Mouse (Mus musculus): ENCODE data around the gene Gm20388. TPM values are rescaled to one million over a fixed set of nuclear protein-coding genes. Genes with fewer than 3 reads are reported as not detected.

The Gm20388 gene
- polyA plus RNA-seq, 1 experiment from 2014 or later, result 1.4 TPM

DNA sequence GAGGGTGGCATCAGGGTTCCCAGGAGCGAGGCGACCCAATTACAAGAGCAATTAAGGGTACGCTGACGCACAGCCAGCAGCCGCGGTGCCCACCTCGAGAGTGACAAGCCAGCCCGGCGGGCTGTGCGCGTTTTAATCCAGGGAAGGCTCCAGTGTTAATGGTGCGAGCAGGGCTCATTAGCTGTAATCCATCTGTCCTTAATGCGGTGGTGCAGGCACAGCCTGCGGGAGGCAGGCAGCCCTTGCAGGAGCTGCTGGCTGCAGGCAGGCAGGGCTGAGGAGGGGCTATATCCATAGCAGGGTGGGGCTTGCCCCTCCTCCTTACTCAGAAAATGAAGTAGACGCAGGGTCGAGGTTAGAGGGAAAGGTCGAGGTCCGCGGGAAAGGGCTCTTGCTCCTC lies 528.7 kb downstream of the Gm20388 start:
- no peaks in the 10 kb centered on the region for H3K36me3 ChIP-seq (ENCODE audit: control insufficient read depth, insufficient read depth)
- no peaks in the 10 kb centered on the region for H3K9me3 ChIP-seq (replicated peaks; ENCODE audit: control insufficient read depth, low read length)
- no peaks in the 10 kb centered on the region for H3K27me3 ChIP-seq (ENCODE audit: control insufficient read depth, insufficient read depth, low read depth, low read length)
- no peak overlapping the region for H3K9ac ChIP-seq (ENCODE audit: low read depth, low read length)
- no peak for ATAC-seq (ENCODE audit: low read depth)
- peaks cover 19% of the 10 kb centered on the region for H3K4me1 ChIP-seq (ENCODE audit: control insufficient read depth, low read depth, low read length)
- no peak overlapping the region for H3K27ac ChIP-seq (ENCODE audit: low read length)
- no peak overlapping the region for H3K4me3 ChIP-seq (ENCODE audit: low read depth, low read length)
- H3K4me2 ChIP-seq (ENCODE audit: low read depth, low read length), result no peak overlapping the region
- 56% methylated on average over 19 of the region's 19 CpGs for WGBS (ENCODE audit: insufficient replicate concordance)

DNA sequence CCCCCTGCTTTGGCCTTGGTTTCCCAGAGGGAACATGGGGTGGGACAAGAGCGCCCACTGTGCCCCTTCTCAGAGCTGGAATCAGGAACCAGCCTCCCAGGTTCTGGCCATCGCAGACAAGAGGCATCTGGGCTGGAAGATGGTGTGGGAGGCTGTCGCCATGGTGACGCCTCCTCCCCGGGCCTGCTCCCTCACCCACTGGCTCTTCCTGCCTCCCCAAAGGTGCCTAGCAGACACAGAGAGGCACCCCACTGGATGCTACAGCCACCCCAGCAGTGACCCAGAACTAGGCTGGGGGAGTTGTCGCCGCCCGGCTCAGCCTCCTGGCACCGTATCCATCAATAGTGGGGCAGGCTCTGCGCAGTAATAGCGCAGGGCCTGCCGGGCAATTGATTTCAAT lies 530.1 kb downstream of the Gm20388 start:
- Histone ChIP-seq H3K9me3 (replicated peaks; ENCODE audit: control insufficient read depth, low read length) (no peaks in the 10 kb centered on the region), H3K4me1 (ENCODE audit: control insufficient read depth, low read depth, low read length) (peaks cover 26% of the 10 kb centered on the region), H3K27me3 (ENCODE audit: control insufficient read depth, insufficient read depth, low read depth, low read length) (no peaks in the 10 kb centered on the region)

GRCm38 (mm10) chr8:120441637-120442036 lies 531.0 kb downstream of the Gm20388 start:
- H3K27me3 ChIP-seq (ENCODE audit: control insufficient read depth, insufficient read depth, low read depth, low read length), result no peaks in the 10 kb centered on the region
- peaks cover 27% of the 10 kb centered on the region for H3K4me1 ChIP-seq (ENCODE audit: control insufficient read depth, low read depth, low read length)
- WGBS (ENCODE audit: insufficient replicate concordance), result 44% methylated on average over 6 of the region's 6 CpGs
- no peaks in the 10 kb centered on the region for H3K36me3 ChIP-seq (ENCODE audit: control insufficient read depth, insufficient read depth)
- no peak overlapping the region for H3K4me2 ChIP-seq (ENCODE audit: low read depth, low read length)
- H3K9ac ChIP-seq (ENCODE audit: low read depth, low read length), result no peak overlapping the region
- no peaks in the 10 kb centered on the region for H3K9me3 ChIP-seq (replicated peaks; ENCODE audit: control insufficient read depth, low read length)
- H3K27ac ChIP-seq (ENCODE audit: low read length), result no peak overlapping the region
- peak; percentile 58 for ATAC-seq (ENCODE audit: low read depth)
- no peak overlapping the region for H3K4me3 ChIP-seq (ENCODE audit: low read depth, low read length)

More for the DNA sequence above, 530.1 kb downstream of the Gm20388 start:
- 79% methylated on average over 12 of the region's 12 CpGs for WGBS (ENCODE audit: insufficient replicate concordance)
- no peak for ATAC-seq (ENCODE audit: low read depth)
- Histone ChIP-seq H3K4me2 (ENCODE audit: low read depth, low read length) (no peak overlapping the region), H3K9ac (ENCODE audit: low read depth, low read length) (no peak overlapping the region), H3K27ac (ENCODE audit: low read length) (no peak overlapping the region), H3K36me3 (ENCODE audit: control insufficient read depth, insufficient read depth) (no peaks in the 10 kb centered on the region), H3K4me3 (ENCODE audit: low read depth, low read length) (no peak overlapping the region)

GRCm38 (mm10) chr8:120442306-120443003 lies 531.8 kb downstream of the Gm20388 start:
- Histone ChIP-seq H3K4me3 (ENCODE audit: low read depth, low read length) (no peak overlapping the region), H3K27ac (ENCODE audit: low read length) (no peak overlapping the region), H3K36me3 (ENCODE audit: control insufficient read depth, insufficient read depth) (no peaks in the 10 kb centered on the region), H3K4me1 (ENCODE audit: control insufficient read depth, low read depth, low read length) (peaks cover 20% of the 10 kb centered on the region), H3K4me2 (ENCODE audit: low read depth, low read length) (no peak overlapping the region), H3K9ac (ENCODE audit: low read depth, low read length) (no peak overlapping the region), H3K9me3 (replicated peaks; ENCODE audit: control insufficient read depth, low read length) (no peaks in the 10 kb centered on the region), H3K27me3 (ENCODE audit: control insufficient read depth, insufficient read depth, low read depth, low read length) (no peaks in the 10 kb centered on the region)
- WGBS (ENCODE audit: insufficient replicate concordance), result 51% methylated on average over 4 of the region's 4 CpGs
- ATAC-seq (ENCODE audit: low read depth), result no peak

GRCm38 (mm10) chr8:120445249-120445648 lies 534.6 kb downstream of the Gm20388 start:
- 27% methylated on average over 10 of the region's 10 CpGs for WGBS (ENCODE audit: insufficient replicate concordance)

GRCm38 (mm10) chr8:120448131-120448530 lies 537.5 kb downstream of the Gm20388 start:
- Histone ChIP-seq H3K27me3 (ENCODE audit: control insufficient read depth, insufficient read depth, low read depth, low read length) (no peaks in the 10 kb centered on the region), H3K9me3 (replicated peaks; ENCODE audit: control insufficient read depth, low read length) (no peaks in the 10 kb centered on the region), H3K36me3 (ENCODE audit: control insufficient read depth, insufficient read depth) (no peaks in the 10 kb centered on the region), H3K27ac (ENCODE audit: low read length) (no peak overlapping the region), H3K4me3 (ENCODE audit: low read depth, low read length) (no peak overlapping the region), H3K4me1 (ENCODE audit: control insufficient read depth, low read depth, low read length) (peaks cover 10% of the 10 kb centered on the region), H3K4me2 (ENCODE audit: low read depth, low read length) (no peak overlapping the region), H3K9ac (ENCODE audit: low read depth, low read length) (no peak overlapping the region)
- no peak for ATAC-seq (ENCODE audit: low read depth)
- WGBS (ENCODE audit: insufficient replicate concordance), result 73% methylated on average over 6 of the region's 6 CpGs

More at GRCm38 (mm10) chr8:120445249-120445648, 534.6 kb downstream of the Gm20388 start:
- no peaks in the 10 kb centered on the region for H3K36me3 ChIP-seq (ENCODE audit: control insufficient read depth, insufficient read depth)
- H3K9me3 ChIP-seq (replicated peaks; ENCODE audit: control insufficient read depth, low read length), result no peaks in the 10 kb centered on the region
- H3K4me3 ChIP-seq (ENCODE audit: low read depth, low read length), result no peak overlapping the region
- no peak overlapping the region for H3K4me2 ChIP-seq (ENCODE audit: low read depth, low read length)
- 0 out of 2 replicates have a peak, but pooled peaks have one; percentile 20 for ATAC-seq (ENCODE audit: low read depth)
- H3K27ac ChIP-seq (ENCODE audit: low read length), result no peak overlapping the region
- no peak overlapping the region for H3K9ac ChIP-seq (ENCODE audit: low read depth, low read length)
- H3K27me3 ChIP-seq (ENCODE audit: control insufficient read depth, insufficient read depth, low read depth, low read length), result no peaks in the 10 kb centered on the region
- peaks cover 16% of the 10 kb centered on the region for H3K4me1 ChIP-seq (ENCODE audit: control insufficient read depth, low read depth, low read length)

DNA sequence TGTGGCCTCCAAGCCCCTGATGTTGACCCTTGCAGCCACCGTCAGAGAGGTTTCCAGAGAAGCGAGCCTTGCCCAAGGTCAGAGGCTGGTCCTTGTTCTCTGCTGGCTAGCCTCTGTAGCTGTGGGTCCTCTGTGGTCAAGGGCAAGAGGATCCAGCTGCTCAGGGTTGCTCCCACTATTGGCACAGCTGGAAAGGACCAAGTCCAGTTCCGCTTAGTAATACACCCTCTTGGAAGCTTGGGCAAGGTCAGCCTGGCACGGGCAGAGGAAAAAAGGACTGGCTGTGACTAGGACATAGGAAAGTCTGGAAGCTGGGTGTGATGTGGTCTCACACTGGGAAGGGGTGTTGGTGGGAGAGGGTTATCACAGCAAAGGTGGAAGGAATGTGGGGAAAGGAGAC lies 538.5 kb downstream of the Gm20388 start:
- H3K36me3 ChIP-seq (ENCODE audit: control insufficient read depth, insufficient read depth), result no peaks in the 10 kb centered on the region
- no peak for ATAC-seq (ENCODE audit: low read depth)
- H3K27me3 ChIP-seq (ENCODE audit: control insufficient read depth, insufficient read depth, low read depth, low read length), result no peaks in the 10 kb centered on the region
- WGBS (ENCODE audit: insufficient replicate concordance), result 68% methylated on average over 4 of the region's 4 CpGs
- H3K4me2 ChIP-seq (ENCODE audit: low read depth, low read length), result no peak overlapping the region
- H3K4me1 ChIP-seq (ENCODE audit: control insufficient read depth, low read depth, low read length), result peaks cover 17% of the 10 kb centered on the region
- no peak overlapping the region for H3K4me3 ChIP-seq (ENCODE audit: low read depth, low read length)
- no peak overlapping the region for H3K9ac ChIP-seq (ENCODE audit: low read depth, low read length)
- H3K9me3 ChIP-seq (replicated peaks; ENCODE audit: control insufficient read depth, low read length), result no peaks in the 10 kb centered on the region
- no peak overlapping the region for H3K27ac ChIP-seq (ENCODE audit: low read length)

DNA sequence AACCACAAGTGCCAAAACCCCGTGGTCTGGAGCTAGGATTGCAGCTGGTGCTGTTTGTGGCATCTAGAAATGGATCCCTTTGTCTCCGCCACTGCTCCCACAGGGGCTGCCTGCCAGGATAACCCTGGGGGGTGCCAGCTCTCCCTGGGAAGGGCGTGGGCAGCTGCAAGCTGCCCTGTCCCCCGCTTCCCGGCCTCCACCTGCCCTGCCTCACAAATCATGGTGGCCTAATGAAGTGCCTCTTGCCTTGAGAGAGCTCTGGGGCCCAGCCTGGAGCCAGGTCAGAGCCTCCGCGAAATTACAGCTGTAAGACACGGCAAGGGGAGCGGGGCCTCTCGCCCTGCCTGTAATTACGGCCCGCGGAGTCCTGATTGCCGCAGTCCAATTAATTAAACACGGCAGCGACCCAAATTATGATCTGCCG lies 539.0 kb downstream of the Gm20388 start:
- H3K27ac ChIP-seq (ENCODE audit: low read length), result no peak overlapping the region
- H3K36me3 ChIP-seq (ENCODE audit: control insufficient read depth, insufficient read depth), result no peaks in the 10 kb centered on the region
- H3K9me3 ChIP-seq (replicated peaks; ENCODE audit: control insufficient read depth, low read length), result no peaks in the 10 kb centered on the region
- no peak overlapping the region for H3K4me2 ChIP-seq (ENCODE audit: low read depth, low read length)
- no peaks in the 10 kb centered on the region for H3K27me3 ChIP-seq (ENCODE audit: control insufficient read depth, insufficient read depth, low read depth, low read length)
- no peak overlapping the region for H3K4me3 ChIP-seq (ENCODE audit: low read depth, low read length)
- H3K4me1 ChIP-seq (ENCODE audit: control insufficient read depth, low read depth, low read length), result peaks cover 22% of the 10 kb centered on the region
- WGBS (ENCODE audit: insufficient replicate concordance), result 58% methylated on average over 17 of the region's 17 CpGs
- no peak for ATAC-seq (ENCODE audit: low read depth)
- H3K9ac ChIP-seq (ENCODE audit: low read depth, low read length), result no peak overlapping the region

- Histone ChIP-seq H3K36me3 (ENCODE audit: control insufficient read depth, insufficient read depth) (no peaks in the 10 kb centered on the region), H3K4me3 (ENCODE audit: low read depth, low read length) (no peak overlapping the region), H3K27ac (ENCODE audit: low read length) (no peak overlapping the region), H3K9ac (ENCODE audit: low read depth, low read length) (no peak overlapping the region), H3K4me1 (ENCODE audit: control insufficient read depth, low read depth, low read length) (peaks cover 39% of the 10 kb centered on the region), H3K27me3 (ENCODE audit: control insufficient read depth, insufficient read depth, low read depth, low read length) (no peaks in the 10 kb centered on the region), H3K9me3 (replicated peaks; ENCODE audit: control insufficient read depth, low read length) (no peaks in the 10 kb centered on the region), H3K4me2 (ENCODE audit: low read depth, low read length) (no peak overlapping the region)
- WGBS (ENCODE audit: insufficient replicate concordance), result 81% methylated on average over 2 of the region's 2 CpGs
- ATAC-seq (ENCODE audit: low read depth), result no peak
Measured at GRCm38 (mm10) chr8:120452111-120452510, 541.5 kb downstream of the Gm20388 start.

Measured in liver, embryonic 16.5 days (tissue).